Mouse (Mus musculus) cortical plate, adult 2 months (tissue): ENCODE measurements around the gene H13. TPM values are rescaled to one million over a fixed set of nuclear protein-coding genes. Genes with fewer than 3 reads are reported as not detected.

ENCODE experiments used
- H3K27ac ChIP-seq: fragments of 200-500 bp; 2 replicates; pipeline ENCODE4 v1.5.1; 2012; ENCODE audit warnings: low read length, control low read depth, inconsistent platforms; ENCODE audit not compliant: insufficient read depth
- H3K4me1 ChIP-seq: fragments of 200-500 bp; 2 replicates; pipeline ENCODE4 v1.6.1; 2011; ENCODE audit warnings: low read length; ENCODE audit not compliant: control insufficient read depth, insufficient read depth
- H3K4me3 ChIP-seq: fragments of 200-500 bp; 2 replicates; pipeline ENCODE4 v1.5.1; 2011; ENCODE audit warnings: mild to moderate bottlenecking, low read length, control low read depth; ENCODE audit not compliant: insufficient read depth
- CTCF ChIP-seq: fragments of 200-500 bp; IDR thresholded peaks from 2 replicates; pipeline ENCODE4 v1.5.1; 2011; ENCODE audit warnings: mild to moderate bottlenecking, control low read depth, low read length; ENCODE audit not compliant: insufficient read depth; ENCODE audit errors: extremely low read depth
- POLR2A ChIP-seq: fragments of 200-500 bp; IDR thresholded peaks from 2 replicates; pipeline ENCODE4 v1.6.1; 2011; ENCODE audit warnings: mild to moderate bottlenecking, low read length, control low read depth; ENCODE audit not compliant: insufficient read depth; ENCODE audit errors: extremely low read depth
- polyA plus RNA-seq: library from polyadenylated mRNA; depleted of rRNA; stranded (reverse); fragments of >200 nt; gene quantifications from 2 replicates; pipeline ENCODE4 v1.2.3, GENCODE M21; 2012

Gene H13
- polyA plus RNA-seq, 1 experiment, result 68.4 TPM

DNA sequence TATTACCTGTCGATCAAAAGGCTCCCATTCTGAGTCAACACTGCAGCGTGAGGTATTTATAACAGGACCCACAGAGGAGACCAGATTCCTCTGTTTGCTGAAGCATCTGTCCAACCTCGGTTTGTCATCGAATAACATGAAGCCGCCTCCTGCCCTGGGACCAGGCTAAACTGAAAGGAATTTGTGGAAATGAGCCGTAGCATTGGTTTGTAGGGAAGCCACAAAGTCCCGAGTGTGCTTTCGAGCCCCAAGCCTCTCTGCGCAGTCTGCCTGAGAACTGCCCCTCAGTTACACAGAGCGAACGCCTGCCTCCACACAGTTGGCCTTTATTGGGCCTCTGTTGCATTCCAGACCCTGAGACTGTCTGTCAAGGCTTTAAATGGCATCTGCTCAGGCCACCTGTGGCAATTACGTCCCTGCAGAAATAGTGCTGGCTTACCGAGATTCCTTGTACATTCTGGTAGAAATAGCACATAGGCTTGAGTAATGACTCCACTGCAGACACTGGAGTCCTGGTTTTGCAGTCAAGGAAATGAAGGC is 6.1 kb downstream of the H13 start:
- no peak for TF ChIP-seq CTCF
- no peak for TF ChIP-seq POLR2A
- H3K4me3 ChIP-seq, result no peak overlapping the region
- H3K27ac ChIP-seq, result no peak overlapping the region
- peaks cover 11% of the 10 kb centered on the region for H3K4me1 ChIP-seq

DNA sequence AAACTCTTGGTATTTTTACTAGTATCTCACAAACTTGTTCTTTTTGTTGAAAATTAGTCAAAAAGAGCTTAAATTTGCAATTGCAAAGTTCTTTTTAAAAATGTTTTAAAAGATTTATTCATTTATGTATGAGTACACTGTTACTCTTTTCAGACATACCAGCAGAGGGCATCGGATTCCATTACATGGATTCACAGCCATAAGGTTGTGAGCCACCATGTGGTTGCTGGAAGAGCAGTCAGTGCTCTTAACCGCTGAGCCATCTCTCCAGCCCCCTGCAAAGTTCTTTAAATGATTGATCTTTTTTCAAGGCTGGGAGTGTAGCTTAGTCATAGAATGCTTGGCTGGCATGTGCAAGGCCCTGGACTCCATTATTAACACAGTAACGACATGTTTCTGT is 9.0 kb downstream of the H13 start:
- peaks cover 4% of the 10 kb centered on the region; the same call in 1 of the 2 replicates for H3K4me1 ChIP-seq
- TF ChIP-seq CTCF, result peak; percentile 62
- no peak for TF ChIP-seq POLR2A
- H3K27ac ChIP-seq, result no peak overlapping the region
- H3K4me3 ChIP-seq, result no peak overlapping the region

GRCm38 (mm10) chr2:152678925-152679324 is 9.7 kb downstream of the H13 start:
- no peak overlapping the region for H3K27ac ChIP-seq
- peaks cover 4% of the 10 kb centered on the region; the same call in 1 of the 2 replicates for H3K4me1 ChIP-seq
- H3K4me3 ChIP-seq, result no peak overlapping the region
- TF ChIP-seq POLR2A, result no peak
- TF ChIP-seq CTCF, result no peak

GRCm38 (mm10) chr2:152679701-152680355 is 10.6 kb downstream of the H13 start:
- no peak overlapping the region for H3K27ac ChIP-seq
- peaks cover 2% of the 10 kb centered on the region; the same call in 1 of the 2 replicates for H3K4me1 ChIP-seq
- no peak overlapping the region for H3K4me3 ChIP-seq
- TF ChIP-seq POLR2A (no peak), CTCF (no peak)

GRCm38 (mm10) chr2:152683086-152683485 is 13.8 kb downstream of the H13 start:
- TF ChIP-seq CTCF, result no peak
- no peak for TF ChIP-seq POLR2A
- Histone ChIP-seq H3K4me3 (no peak overlapping the region), H3K4me1 (no peaks in the 10 kb centered on the region; the same call in 1 of the 2 replicates), H3K27ac (no peak overlapping the region)

DNA sequence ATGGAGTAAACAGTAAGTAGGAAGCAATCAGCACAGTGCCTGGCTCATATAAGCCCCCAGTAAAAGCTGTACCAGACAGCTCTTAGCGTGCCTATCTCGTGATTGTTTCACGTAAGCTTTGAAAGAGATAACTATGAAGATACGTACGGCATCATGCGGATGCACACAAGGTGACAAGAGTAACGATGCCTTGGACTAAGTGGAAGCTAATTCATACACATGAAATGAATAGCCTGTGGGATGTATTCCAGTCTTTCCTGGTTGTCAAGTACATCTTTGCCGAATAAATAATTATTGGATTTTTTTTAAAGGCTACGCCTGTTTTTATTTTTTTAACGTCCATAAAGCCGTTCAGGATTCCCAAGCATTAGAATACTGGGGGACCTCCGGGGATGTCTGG is 17.1 kb downstream of the H13 start:
- Histone ChIP-seq H3K27ac (no peak overlapping the region), H3K4me1 (no peaks in the 10 kb centered on the region), H3K4me3 (no peak overlapping the region; the same call in 1 of the 2 replicates)
- no peak for TF ChIP-seq CTCF
- TF ChIP-seq POLR2A, result no peak

GRCm38 (mm10) chr2:152686806-152687267 is 17.6 kb downstream of the H13 start, which contains the start of gene Mcts2:
Mcts2 (plus strand) TSS chr2:152687035.
- peak within 1 kb of the TSS; percentile 53 for H3K4me3 ChIP-seq
- TF ChIP-seq POLR2A, result peak; percentile 82
- no peak for TF ChIP-seq CTCF

DNA sequence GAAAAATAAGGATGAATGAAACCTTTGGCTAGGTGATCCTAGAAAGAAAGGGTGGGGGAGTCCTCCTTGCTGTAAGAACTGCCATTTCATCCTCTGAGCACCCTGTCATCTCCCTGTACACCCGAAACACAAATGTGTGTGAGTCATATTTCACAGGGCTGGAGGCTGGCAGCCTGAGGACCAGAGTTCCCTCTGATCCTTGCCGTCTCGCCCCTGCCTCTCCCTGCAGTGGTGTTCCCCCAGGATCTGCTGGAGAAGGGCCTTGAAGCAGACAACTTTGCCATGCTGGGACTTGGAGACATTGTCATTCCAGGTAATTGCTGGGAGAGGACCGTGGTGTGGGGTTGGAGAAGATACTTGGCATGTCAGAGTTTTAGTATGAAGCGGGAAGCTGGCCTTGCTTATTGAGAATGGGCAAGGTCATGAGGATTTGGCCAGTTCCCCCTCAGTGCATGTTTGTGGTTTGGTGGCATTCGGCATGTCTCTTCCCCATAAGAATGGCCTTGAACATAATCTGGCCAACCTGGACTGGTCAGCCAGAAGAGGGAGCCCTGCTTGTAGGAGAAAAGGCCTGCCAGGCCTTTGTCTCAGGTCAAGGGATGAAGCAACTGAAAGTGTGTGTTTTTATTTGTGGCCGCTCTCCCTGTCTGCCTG is 22.4 kb downstream of the H13 start:
- Histone ChIP-seq H3K27ac (no peak overlapping the region), H3K4me3 (no peak overlapping the region), H3K4me1 (peaks cover 4% of the 10 kb centered on the region; the same call in 1 of the 2 replicates)
- TF ChIP-seq CTCF (0 out of 2 replicates have a peak, but pooled peaks have one; percentile 24), POLR2A (no peak)

More at GRCm38 (mm10) chr2:152686806-152687267, 17.6 kb downstream of the H13 start, which contains the start of gene Mcts2:
- Histone ChIP-seq H3K4me1 (no peaks in the 10 kb centered on the region), H3K27ac (no peak within 1 kb of the TSS; the same call in 1 of the 2 replicates)

DNA sequence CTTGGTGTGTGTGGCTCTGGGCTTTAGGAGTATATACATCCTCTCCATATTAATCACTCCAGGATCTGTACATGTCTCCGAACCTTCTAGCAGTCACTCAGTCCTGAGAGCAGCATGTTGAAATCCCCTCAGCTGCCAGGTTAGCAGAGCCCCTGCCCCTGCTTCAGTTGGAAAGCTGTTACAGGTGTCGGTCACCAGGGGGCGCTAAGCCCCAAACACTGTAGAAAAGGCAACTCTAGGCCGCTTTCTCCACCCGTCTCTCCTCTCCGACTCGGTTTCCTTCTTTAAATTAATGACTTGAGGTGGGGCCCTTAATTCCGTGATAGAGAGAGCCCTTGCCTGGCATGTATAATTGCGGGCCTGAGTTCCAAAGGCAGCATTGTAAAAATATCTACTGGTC is 24.0 kb downstream of the H13 start:
- Histone ChIP-seq H3K27ac (no peak overlapping the region), H3K4me1 (peaks cover 4% of the 10 kb centered on the region; the same call in 1 of the 2 replicates), H3K4me3 (no peak overlapping the region; the same call in 1 of the 2 replicates)
- TF ChIP-seq POLR2A (no peak), CTCF (peak; percentile 87)

GRCm38 (mm10) chr2:152693735-152694134 is 24.5 kb downstream of the H13 start:
- Histone ChIP-seq H3K27ac (no peak overlapping the region), H3K4me1 (peaks cover 4% of the 10 kb centered on the region; the same call in 1 of the 2 replicates), H3K4me3 (no peak overlapping the region)
- TF ChIP-seq CTCF (no peak), POLR2A (no peak)
